Comparison of ENCODE assay signal across 26 mouse cellular contexts in the genomic region with DNA sequence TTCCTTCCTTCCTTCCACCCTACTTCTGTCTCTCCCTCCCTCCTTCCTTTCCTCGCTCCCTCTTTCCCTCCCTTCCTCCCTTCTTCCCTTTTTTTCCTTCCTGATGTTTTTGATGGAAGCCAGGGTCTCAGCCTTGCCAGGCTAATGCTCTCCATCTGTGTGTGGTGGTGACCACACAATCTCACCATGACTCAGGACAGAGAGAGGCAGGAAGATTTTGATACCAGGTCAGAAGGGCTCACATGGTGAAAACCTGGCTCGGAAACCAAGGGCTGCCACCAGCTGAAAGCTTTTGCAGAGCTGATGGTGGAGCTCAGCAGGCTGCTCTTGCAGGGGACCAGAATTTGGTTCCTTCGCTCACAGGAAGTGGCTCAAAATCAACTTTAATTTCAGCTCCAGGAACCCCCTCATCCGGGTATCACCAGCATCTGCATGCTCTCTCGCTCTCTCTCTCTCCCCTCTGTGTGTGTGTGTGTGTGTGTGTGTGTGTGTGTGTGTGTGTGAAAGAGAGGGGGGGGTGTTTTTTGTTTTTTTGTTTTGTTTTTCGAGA. TPM values are rescaled to one million over a fixed set of nuclear protein-coding genes. Genes with fewer than 3 reads are reported as not detected.
A peak's percentile ranks its signal among the peaks of the same experiment; 100 is the strongest.
DNase-seq lines count a peak whose midpoint lies in the region; ATAC-seq and TF ChIP-seq lines count a peak whose summit lies in the region.
"Had no signal": no experiment of that assay in that cellular context is flagged by ENCODE, and none has a peak within 500 bp of the region (broad histone marks: within the 10 kb centered on the region; RNA-seq: fewer than 3 reads in every experiment).

No protein-coding gene starts in this region.

- intact Hi-C loops in heart, postnatal 10 days (cut with DNase I): no loop called here

- peak; percentile 48 for DNase-seq in CD4-positive helper T cell, adult 2 months (ENCODE audit: low read depth, low spot score)
- DNase-seq in CD8-positive naive resting alpha-beta T cell, adult 2 months (ENCODE audit: low read depth in 2 of 2, low spot score in 2 of 2): peak; percentile 20 to 46
- DNase-seq in natural killer cell, adult 2 months (ENCODE audit: low spot score in 2 of 2): peak; percentile 44 to 52
- no peak for DNase-seq in layer of hippocampus, adult 2 months (ENCODE audit: low spot score in 2 of 2)
- DNase-seq in urinary bladder, postnatal 36 days (ENCODE audit: low spot score in 2 of 2): no peak
- no peak for DNase-seq in testis, postnatal 14 days (ENCODE audit: low spot score)
- no peak for DNase-seq in heart, postnatal 10 days
- DNase-seq: adrenal gland, postnatal 10 days; adrenal gland, postnatal 36 days; B cell, adult 2 months; cerebellum, adult 18-20 months; cerebellum, adult 9-10 months; cerebellum, postnatal 14 days; gastrocnemius, postnatal 10 days; gastrocnemius, postnatal 36 days; heart, adult 2 months had no signal

- H3K4me3 ChIP-seq in layer of hippocampus, adult 2 months: no peak overlapping the region
- H3K4me3 ChIP-seq: forebrain, embryonic 10.5 days; forebrain, embryonic 13.5 days; heart, adult 2 months; heart, embryonic 10.5 days; heart, embryonic 13.5 days; hindbrain, embryonic 10.5 days; hindbrain, embryonic 13.5 days had no signal

- no peak overlapping the region for H3K27ac ChIP-seq in layer of hippocampus, adult 2 months
- H3K27ac ChIP-seq: forebrain, embryonic 10.5 days; forebrain, embryonic 13.5 days; heart, adult 2 months; heart, embryonic 10.5 days; heart, embryonic 13.5 days; hindbrain, embryonic 10.5 days; hindbrain, embryonic 13.5 days had no signal

- ATAC-seq in hematopoietic stem cell, adult 5-6 weeks (replicated peaks in 1 of 2; ENCODE audit: insufficient read depth in 1 of 2, low FRiP score in 2 of 2, low TSS enrichment in 1 of 2, low read depth in 1 of 2, poor library complexity in 2 of 2, severe bottlenecking in 2 of 2): peak; percentile 9 to 42; a peak in 2 of 4 replicates
- ATAC-seq: forebrain, embryonic 13.5 days; forebrain, embryonic 16.5 days; hindbrain, embryonic 16.5 days; inflammation-experienced regulatory T-cells, adult 6 months had no signal

- no peak for TF ChIP-seq CTCF in layer of hippocampus, adult 2 months (conservative IDR thresholded peaks at IDR 0.05)

RNA-seq across cellular contexts. Expression of gene Atg4d, which starts 4.5 kb away (rescaled TPM):
- total RNA-seq in hematopoietic stem cell, adult 5-6 weeks (2017): 5.6 and 14.1 TPM in 2 replicates
- total RNA-seq in layer of hippocampus, adult 2 months (2021): 10 to 100 TPM; 39.8 to 40.2 TPM
- total RNA-seq in heart, postnatal 10 days (2021): 10 to 100 TPM; 67.6 to 69.6 TPM

RNA-seq across cellular contexts. Expression of gene S1pr5, which starts 12.3 kb away (rescaled TPM):
- 0.25 and 0.50 TPM in 2 replicates for total RNA-seq in hematopoietic stem cell, adult 5-6 weeks (2017)
- total RNA-seq in layer of hippocampus, adult 2 months (2021): 10 to 100 TPM; 10.6 to 10.9 TPM
- total RNA-seq in heart, postnatal 10 days (2021): under 1 TPM; 0.41 to 0.50 TPM

RNA-seq across cellular contexts. Expression of gene Keap1, which starts 21.4 kb away (rescaled TPM):
- total RNA-seq in hematopoietic stem cell, adult 5-6 weeks (2017): 37.4 and 39.0 TPM in 2 replicates
- 10 to 100 TPM; 56.7 to 60.6 TPM for total RNA-seq in layer of hippocampus, adult 2 months (2021)
- total RNA-seq in heart, postnatal 10 days (2021): 10 to 100 TPM; 38.5 to 39.5 TPM

RNA-seq across cellular contexts. Expression of gene Kri1, which starts 27.2 kb away (rescaled TPM):
- 64.0 and 98.0 TPM in 2 replicates for total RNA-seq in hematopoietic stem cell, adult 5-6 weeks (2017)
- 10 to 100 TPM; 45.1 to 46.6 TPM for total RNA-seq in layer of hippocampus, adult 2 months (2021)
- total RNA-seq in heart, postnatal 10 days (2021): 10 to 100 TPM; 18.9 to 19.7 TPM

RNA-seq across cellular contexts. Expression of gene Cdkn2d, which starts 30.6 kb away (rescaled TPM):
- 14.8 and 30.4 TPM in 2 replicates for total RNA-seq in hematopoietic stem cell, adult 5-6 weeks (2017)
- total RNA-seq in layer of hippocampus, adult 2 months (2021): 10 to 100 TPM; 53.7 to 54.4 TPM
- 10 to 100 TPM; 24.5 to 25.3 TPM for total RNA-seq in heart, postnatal 10 days (2021)

Comparison
In these comparisons a context has a peak if more than half of its experiments do, and no peak if none do; other contexts are left out.
1. DNase-seq: peak in CD4-positive helper T cell, adult 2 months (single experiment), CD8-positive naive resting alpha-beta T cell, adult 2 months (2 of 2) and natural killer cell, adult 2 months (2 of 2); none in layer of hippocampus, adult 2 months (0 of 2), urinary bladder, postnatal 36 days (0 of 2), testis, postnatal 14 days (single experiment) and heart, postnatal 10 days (0 of 2).